9 mouse cellular contexts compared by ENCODE assay signal in the genomic region with DNA sequence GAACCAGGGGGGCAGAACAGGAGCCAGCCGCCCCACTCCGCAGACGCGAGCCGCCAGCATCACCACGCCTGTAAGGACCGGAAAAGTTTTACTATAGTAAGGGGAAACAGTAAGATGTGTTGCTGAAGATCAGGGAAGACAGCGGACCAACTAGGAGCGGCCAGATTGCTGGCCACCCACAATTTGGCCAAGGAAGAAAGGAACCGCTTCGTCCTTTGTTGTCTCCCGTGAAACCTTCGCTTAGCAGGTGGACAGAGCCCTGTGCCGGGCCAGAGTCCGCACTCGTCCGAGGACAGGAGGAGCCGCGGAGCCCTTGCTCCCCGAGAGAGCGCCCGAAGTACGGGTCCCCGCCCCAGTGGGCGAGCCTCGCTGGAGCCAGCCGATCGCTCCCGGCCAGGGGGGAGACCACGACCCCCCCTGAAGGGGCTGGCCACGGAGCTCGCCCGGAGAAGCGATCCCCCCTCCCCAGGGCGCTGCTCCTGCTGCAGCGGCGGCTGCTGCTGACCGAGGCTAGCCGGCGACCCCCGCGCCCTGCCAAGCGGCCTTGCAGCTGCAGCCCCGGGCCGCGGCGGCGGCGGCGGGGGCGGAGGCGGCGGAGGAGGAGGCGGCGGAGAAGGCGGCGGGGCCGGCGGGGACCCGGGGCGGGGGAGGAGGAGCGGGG. TPM values are rescaled to one million over a fixed set of nuclear protein-coding genes. Genes with fewer than 3 reads are reported as not detected.
DNase-seq lines count a peak whose midpoint lies in the region; ATAC-seq and TF ChIP-seq lines count a peak whose summit lies in the region.
"Had no signal": no experiment of that assay in that cellular context is flagged by ENCODE, and none has a peak within 500 bp of the region (broad histone marks: within the 10 kb centered on the region; RNA-seq: fewer than 3 reads in every experiment).

No protein-coding gene starts in this region.

- H3K4me1 ChIP-seq in heart, embryonic 11.5 days (ENCODE audit: control insufficient read depth, insufficient read depth, low read length): peaks cover 14% of the 10 kb centered on the region
- H3K4me1 ChIP-seq in ES-Bruce4 (ENCODE audit: control insufficient read depth, insufficient read depth, low read length): no peaks in the 10 kb centered on the region
- H3K4me1 ChIP-seq in embryonic facial prominence, embryonic 14.5 days (ENCODE audit: control insufficient read depth, insufficient read depth, low read length): 0 out of 2 replicates have a peak, but pooled peaks cover 3% of the 10 kb centered on the region
- H3K4me1 ChIP-seq in kidney, adult 2 months (ENCODE audit: control insufficient read depth, insufficient read depth, low read length): no peaks in the 10 kb centered on the region; the same call in 1 of the 2 replicates
- H3K4me1 ChIP-seq in midbrain, embryonic 16.5 days (ENCODE audit: control insufficient read depth, insufficient read depth, low read length): peaks cover 3% of the 10 kb centered on the region; the same call in 1 of the 2 replicates

- peak overlapping the region; percentile 10; the same call in 1 of the 2 replicates for H3K9ac ChIP-seq in heart, embryonic 11.5 days (ENCODE audit: low read depth, low read length)
- peak overlapping the region; percentile 71 for H3K9ac ChIP-seq in ES-Bruce4 (ENCODE audit: low read depth, poor library complexity, severe bottlenecking)
- peak overlapping the region; percentile 76 for H3K9ac ChIP-seq in embryonic facial prominence, embryonic 14.5 days (ENCODE audit: low read depth, low read length)
- H3K9ac ChIP-seq in midbrain, embryonic 16.5 days (ENCODE audit: low read depth, low read length): peak overlapping the region; percentile 94

- under 1% methylated on average over 29 of the region's 62 CpGs for WGBS in heart, embryonic 11.5 days (ENCODE audit: insufficient replicate concordance)
- WGBS in embryonic facial prominence, embryonic 14.5 days: under 1% methylated on average over 34 of the region's 62 CpGs
- 2% methylated on average over 51 of the region's 62 CpGs for WGBS in kidney, adult 2 months
- 0% methylated on average over 34 of the region's 62 CpGs for WGBS in midbrain, embryonic 16.5 days

- no peak overlapping the region for H3K27ac ChIP-seq in heart, embryonic 11.5 days (ENCODE audit: low read depth, low read length)
- no peak overlapping the region for H3K27ac ChIP-seq in ES-Bruce4 (ENCODE audit: insufficient read depth, low read length)
- peak overlapping the region; percentile 87 for H3K27ac ChIP-seq in embryonic facial prominence, embryonic 14.5 days (replicated peaks; ENCODE audit: low read depth, low read length)
- H3K27ac ChIP-seq in kidney, adult 2 months (ENCODE audit: insufficient read depth, low read depth, low read length): peak overlapping the region; percentile 93
- H3K27ac ChIP-seq in midbrain, embryonic 16.5 days (ENCODE audit: low read length): peak overlapping the region; percentile 99

- H3K36me3 ChIP-seq in heart, embryonic 11.5 days (ENCODE audit: control insufficient read depth, insufficient read depth, low read length): no peaks in the 10 kb centered on the region
- no peaks in the 10 kb centered on the region for H3K36me3 ChIP-seq in ES-Bruce4 (ENCODE audit: control insufficient read depth, insufficient read depth, low read length, poor library complexity, severe bottlenecking)
- H3K36me3 ChIP-seq in embryonic facial prominence, embryonic 14.5 days (ENCODE audit: control insufficient read depth, insufficient read depth, low read length): no peaks in the 10 kb centered on the region
- H3K36me3 ChIP-seq in kidney, adult 2 months (ENCODE audit: control insufficient read depth, insufficient read depth, low read length): no peaks in the 10 kb centered on the region; the same call in 1 of the 2 replicates
- H3K36me3 ChIP-seq in midbrain, embryonic 16.5 days (ENCODE audit: control insufficient read depth, insufficient read depth, low read length): no peaks in the 10 kb centered on the region

- peaks cover 89% of the 10 kb centered on the region for H3K27me3 ChIP-seq in heart, embryonic 11.5 days (ENCODE audit: control insufficient read depth, insufficient read depth, low read length)
- peaks cover 50% of the 10 kb centered on the region for H3K27me3 ChIP-seq in ES-Bruce4 (ENCODE audit: control insufficient read depth, insufficient read depth, low read length, poor library complexity, severe bottlenecking)
- peaks cover 80% of the 10 kb centered on the region for H3K27me3 ChIP-seq in embryonic facial prominence, embryonic 14.5 days (replicated peaks; ENCODE audit: control insufficient read depth, insufficient read depth, low read length)
- H3K27me3 ChIP-seq in kidney, adult 2 months (replicated peaks; ENCODE audit: control insufficient read depth, insufficient read depth, low read length): peaks cover 10% of the 10 kb centered on the region
- no peaks in the 10 kb centered on the region for H3K27me3 ChIP-seq in midbrain, embryonic 16.5 days (ENCODE audit: control insufficient read depth, insufficient read depth, low read depth, low read length)

- no peak for ATAC-seq in heart, embryonic 11.5 days (replicated peaks; ENCODE audit: insufficient number of reproducible peaks, low FRiP score, low TSS enrichment)
- no peak for ATAC-seq in embryonic facial prominence, embryonic 14.5 days (ENCODE audit: low read depth)
- no peak for ATAC-seq in midbrain, embryonic 16.5 days
- no peak for ATAC-seq in monocyte, adult 5-6 weeks (replicated peaks; ENCODE audit: insufficient number of reproducible peaks, low FRiP score, low TSS enrichment, poor library complexity, severe bottlenecking)

- intact Hi-C loops in heart, postnatal 36 days (cut with DNase I): loop anchor here (10.0 kb wide), 2 partner anchors 158 to 452 kb away; partner anchors contain the start of gene Mrps9

- TF ChIP-seq CTCF in ES-Bruce4 (IDR thresholded peaks at IDR 0.05; ENCODE audit: low read depth, low read length): no peak
- TF ChIP-seq CTCF in kidney, adult 2 months (conservative IDR thresholded peaks at IDR 0.05; ENCODE audit: insufficient read depth, insufficient read length, low read depth, low read length): no peak

- no peak for TF ChIP-seq EP300 in ES-Bruce4 (IDR thresholded peaks at IDR 0.05; ENCODE audit: insufficient read depth, low read depth, low read length)

- peak overlapping the region; percentile 91 for H3K4me2 ChIP-seq in heart, embryonic 11.5 days
- H3K4me2 ChIP-seq in embryonic facial prominence, embryonic 14.5 days (ENCODE audit: low read depth, low read length): peak overlapping the region; percentile 68
- H3K4me2 ChIP-seq in midbrain, embryonic 16.5 days (ENCODE audit: low read length): peak overlapping the region; percentile 75

- no peak for TF ChIP-seq POLR2A in ES-Bruce4 (IDR thresholded peaks at IDR 0.05; ENCODE audit: insufficient read depth, low read length)
- no peak for TF ChIP-seq POLR2A in kidney, adult 2 months (IDR thresholded peaks at IDR 0.05; ENCODE audit: low read depth, low read length)

- DNase-seq in heart, postnatal 36 days: no peak
- DNase-seq in embryonic facial prominence, embryonic 14.5 days (ENCODE audit: low spot score): no peak
- peak; percentile 65 for DNase-seq in kidney, adult 2 months
- no peak for DNase-seq in gastrocnemius, postnatal 25 days

- no peaks in the 10 kb centered on the region for H3K9me3 ChIP-seq in heart, embryonic 11.5 days (replicated peaks; ENCODE audit: control insufficient read depth, low read length)
- no peaks in the 10 kb centered on the region for H3K9me3 ChIP-seq in ES-Bruce4 (replicated peaks; ENCODE audit: control insufficient read depth, insufficient read depth, low read length, poor library complexity, severe bottlenecking)
- H3K9me3 ChIP-seq in embryonic facial prominence, embryonic 14.5 days (ENCODE audit: control insufficient read depth, low read length): no peaks in the 10 kb centered on the region
- H3K9me3 ChIP-seq in midbrain, embryonic 16.5 days (replicated peaks; ENCODE audit: control insufficient read depth, low read length, poor library complexity, severe bottlenecking): no peaks in the 10 kb centered on the region

- peak overlapping the region; percentile 54 for H3K4me3 ChIP-seq in heart, embryonic 11.5 days (ENCODE audit: low read depth, low read length)
- H3K4me3 ChIP-seq in ES-Bruce4 (ENCODE audit: low read depth, low read length): peak overlapping the region; percentile 59
- H3K4me3 ChIP-seq in embryonic facial prominence, embryonic 14.5 days (ENCODE audit: low read depth, low read length): peak overlapping the region; percentile 63
- peak overlapping the region; percentile 70 for H3K4me3 ChIP-seq in kidney, adult 2 months (ENCODE audit: insufficient read depth, low read depth, low read length)
- H3K4me3 ChIP-seq in midbrain, embryonic 16.5 days (ENCODE audit: low read depth, low read length): peak overlapping the region; percentile 89

RNA-seq across cellular contexts. Expression of gene Pou3f3, which starts 0.9 kb away (rescaled TPM):
- 0.10 and 0.19 TPM in 2 replicates for polyA plus RNA-seq in heart, embryonic 11.5 days (2014; fragmentation: Nextera tagmentation; extraction: Ambion mirVana)
- not detected for total RNA-seq in heart, postnatal 36 days (2021)
- polyA plus RNA-seq in ES-Bruce4 (2011; ENCODE audit: insufficient read depth, insufficient read length, low read depth, missing spikeins): 0.18 TPM in 2 replicates
- polyA plus RNA-seq in embryonic facial prominence, embryonic 14.5 days (2014; fragmentation: Nextera tagmentation; extraction: Ambion mirVana): 2.9 and 3.4 TPM in 2 replicates
- 14.4 and 18.0 TPM in 2 replicates for polyA plus RNA-seq in kidney, adult 2 months (2012; rRNA removed)
- polyA plus RNA-seq in midbrain, embryonic 16.5 days (2015; fragmentation: Nextera tagmentation; extraction: Ambion mirVana): 14.3 and 14.9 TPM in 2 replicates
- total RNA-seq in monocyte, adult 5-6 weeks (2017): not detected in 3 replicates
- not detected for total RNA-seq in gastrocnemius, postnatal 25 days (2021)
- polyA plus RNA-seq: spleen, adult 2 months had no signal

Comparison
In these comparisons a context has a peak if more than half of its experiments do, and no peak if none do; other contexts are left out.
1. H3K27ac ChIP-seq: peak in embryonic facial prominence, embryonic 14.5 days (single experiment), kidney, adult 2 months (single experiment) and midbrain, embryonic 16.5 days (single experiment); none in heart, embryonic 11.5 days (single experiment) and ES-Bruce4 (single experiment).
2. H3K9ac ChIP-seq: peak in every context shown above with its lines; median percentile 94 in midbrain, embryonic 16.5 days; 76 in embryonic facial prominence, embryonic 14.5 days; 71 in ES-Bruce4; 10 in heart, embryonic 11.5 days.
3. Peak in every context shown above with its lines, with median percentiles within 50 percentile points of each other: H3K4me2 ChIP-seq and H3K4me3 ChIP-seq.